Mouse (Mus musculus): ENCODE data around the gene Slfn5.

- TF ChIP-seq CTCF (IDR thresholded peaks at IDR 0.05; ENCODE audit: extremely low read depth, insufficient read depth, low read length) (no peak), POLR2A (IDR thresholded peaks at IDR 0.05; ENCODE audit: extremely low read depth, insufficient read depth, low read length) (no peak)
These were observed 42.5 kb upstream of the Slfn5 start for GRCm38 (mm10) chr11:82908608-82908989.

Data from cortical plate, adult 2 months (tissue).